Mouse (Mus musculus): ENCODE results near the gene Kcnc1.

- TF ChIP-seq CTCF (IDR thresholded peaks at IDR 0.05; ENCODE audit: borderline replicate concordance, extremely low read depth, insufficient read depth, insufficient read length) (peak; percentile 95), POLR2A (IDR thresholded peaks at IDR 0.05; ENCODE audit: borderline replicate concordance, extremely low read depth, insufficient read depth, insufficient read length, poor library complexity, severe bottlenecking) (no peak)
Measured at GRCm38 (mm10) chr7:46393116-46393515, 3.2 kb upstream of the Kcnc1 start.

Measured in brain, embryonic 14.5 days (tissue).